Mouse (Mus musculus): ENCODE data around the gene Akap8l.

The Akap8l gene

DNA sequence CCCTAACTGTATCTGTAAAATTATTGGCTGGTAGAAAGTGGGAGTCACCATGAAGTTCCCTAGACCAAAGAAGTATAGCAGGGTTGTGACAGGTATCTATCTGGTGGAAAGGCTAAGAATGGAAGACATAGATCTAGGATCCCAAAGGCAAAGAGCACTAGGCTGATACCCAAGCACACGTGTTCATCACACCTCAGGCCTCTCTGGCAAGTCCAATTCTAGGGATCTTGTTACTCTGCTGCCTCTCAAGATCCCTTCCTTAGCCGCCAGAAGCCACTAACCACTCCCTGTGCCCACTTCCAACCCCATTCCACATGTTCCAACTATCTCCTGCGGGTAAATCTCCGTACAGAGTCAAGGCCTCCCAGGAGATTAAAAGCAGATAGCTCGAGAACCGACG is 30.5 kb downstream of the Akap8l start:
- no peak for DNase-seq (ENCODE audit: low spot score in 2 of 2)

DNA sequence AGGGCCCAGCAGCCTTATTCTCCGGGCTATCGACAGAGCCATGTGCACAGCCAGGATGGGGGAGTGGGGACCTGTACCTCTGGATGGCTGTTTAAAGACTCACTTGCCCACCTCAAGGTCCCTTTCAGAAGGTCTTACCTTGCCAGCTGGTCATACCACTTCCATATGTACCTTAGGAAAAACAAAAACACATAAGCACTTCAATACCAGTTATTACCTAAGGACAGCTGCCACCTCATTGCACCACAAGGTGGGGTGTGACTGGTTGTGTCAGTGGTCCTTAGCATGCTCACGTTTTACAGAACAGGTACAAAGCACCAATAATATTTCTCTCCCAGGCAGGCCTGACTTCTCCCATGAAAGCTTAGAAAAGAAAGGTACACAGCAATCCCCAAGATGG is 32.7 kb downstream of the Akap8l start:
- DNase-seq (ENCODE audit: low spot score in 2 of 2) = no peak

DNA sequence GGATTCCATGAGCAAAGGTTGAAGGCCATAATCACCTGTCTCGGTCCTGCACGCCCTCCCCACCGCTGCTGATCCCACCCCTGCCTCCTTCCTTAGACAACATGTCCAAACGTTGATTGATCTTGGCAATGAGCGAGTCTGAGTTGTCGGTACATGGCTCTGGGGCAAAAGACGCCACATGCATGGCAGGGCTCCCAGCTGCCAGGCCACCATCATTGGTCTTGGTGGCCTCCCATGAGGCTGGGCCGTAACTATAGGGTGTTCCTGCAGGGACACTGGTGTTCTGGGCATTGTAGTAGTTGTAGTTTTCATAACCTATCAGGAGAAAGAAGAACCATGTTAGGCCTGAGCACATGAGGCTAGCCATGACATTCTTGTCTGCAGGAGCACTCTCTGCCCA is 33.4 kb downstream of the Akap8l start:
- no peak for DNase-seq (ENCODE audit: low spot score in 2 of 2)

DNA sequence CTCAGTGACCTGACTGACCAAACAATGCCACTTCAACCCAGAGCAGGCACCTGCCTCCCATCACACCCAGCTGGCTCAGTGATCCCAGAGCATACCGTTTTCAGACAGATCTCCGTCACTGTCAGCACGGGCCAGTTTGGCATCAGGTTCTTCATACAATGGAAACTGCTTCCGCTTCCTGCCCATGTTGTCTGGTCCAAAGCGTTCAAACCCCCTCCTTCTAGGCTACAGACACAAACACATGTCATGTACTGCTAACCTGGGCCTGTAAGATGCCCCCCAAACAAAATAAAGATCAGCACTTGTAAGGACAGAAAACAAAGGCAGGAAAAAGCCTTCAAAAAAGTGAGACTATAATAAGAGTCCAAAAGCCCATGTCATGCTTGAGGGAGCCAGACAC is 34.8 kb downstream of the Akap8l start:
- DNase-seq (ENCODE audit: low spot score in 2 of 2) = no peak

DNA sequence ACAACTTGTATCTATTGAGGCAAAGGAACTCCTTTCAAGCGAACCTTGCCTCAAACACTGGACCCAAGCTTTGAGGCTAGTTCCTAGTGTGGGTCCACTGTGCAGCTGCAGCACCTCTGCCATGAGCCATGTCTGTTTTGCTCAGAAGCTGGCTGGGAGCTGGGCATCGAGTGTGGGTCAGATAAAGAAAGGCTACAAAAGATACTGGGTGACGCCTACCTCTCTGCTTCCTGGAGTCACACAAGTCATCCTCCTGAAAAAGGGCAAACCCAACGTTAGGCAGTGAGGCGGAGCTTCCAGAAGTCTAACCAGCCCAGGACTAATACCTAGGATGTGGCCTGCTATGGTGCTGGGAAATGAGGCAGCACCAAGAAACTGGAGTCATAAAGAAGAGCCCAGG is 36.5 kb downstream of the Akap8l start:
- DNase-seq (ENCODE audit: low spot score in 2 of 2) = no peak

DNA sequence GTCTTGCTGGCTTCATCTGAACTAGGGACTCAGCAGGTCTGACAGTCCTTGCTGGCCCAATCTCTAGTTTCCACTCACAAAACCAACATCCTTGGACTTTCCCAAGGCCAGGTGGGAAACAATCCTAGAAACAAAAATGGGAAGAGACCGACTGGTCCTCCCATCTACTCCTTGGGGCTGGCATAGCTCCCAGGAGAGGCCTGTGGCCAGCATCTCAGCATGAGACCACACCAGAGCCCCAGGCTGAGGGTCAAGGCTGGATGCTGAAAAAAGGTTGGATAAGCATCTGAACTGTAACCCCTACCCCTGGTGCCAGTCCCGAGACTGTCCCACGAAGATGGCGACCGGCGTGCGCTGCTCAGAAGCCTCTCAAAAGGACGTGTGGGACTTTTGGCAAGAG is 37.6 kb downstream of the Akap8l start:
- DNase-seq (ENCODE audit: low spot score in 2 of 2) = no peak

DNA sequence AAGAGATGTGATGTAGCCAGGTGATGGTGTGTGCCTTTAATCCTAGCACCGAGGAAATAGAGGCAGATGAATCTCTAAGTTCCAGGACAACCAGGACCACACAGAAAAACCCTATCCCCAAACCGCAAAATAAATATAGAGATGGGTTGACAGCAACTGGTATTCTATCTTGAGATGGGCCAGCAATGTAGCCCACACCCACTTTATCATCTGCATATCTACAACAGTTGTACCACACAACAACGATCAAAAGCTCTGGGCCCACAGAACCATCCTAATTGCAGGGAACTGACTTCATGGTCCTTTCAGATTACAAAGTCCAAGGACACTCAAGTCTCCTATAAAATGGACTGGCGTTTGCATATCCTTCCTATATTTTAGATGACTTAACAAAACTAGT is 42.4 kb downstream of the Akap8l start:
- no peak for DNase-seq (ENCODE audit: low spot score in 2 of 2)

DNA sequence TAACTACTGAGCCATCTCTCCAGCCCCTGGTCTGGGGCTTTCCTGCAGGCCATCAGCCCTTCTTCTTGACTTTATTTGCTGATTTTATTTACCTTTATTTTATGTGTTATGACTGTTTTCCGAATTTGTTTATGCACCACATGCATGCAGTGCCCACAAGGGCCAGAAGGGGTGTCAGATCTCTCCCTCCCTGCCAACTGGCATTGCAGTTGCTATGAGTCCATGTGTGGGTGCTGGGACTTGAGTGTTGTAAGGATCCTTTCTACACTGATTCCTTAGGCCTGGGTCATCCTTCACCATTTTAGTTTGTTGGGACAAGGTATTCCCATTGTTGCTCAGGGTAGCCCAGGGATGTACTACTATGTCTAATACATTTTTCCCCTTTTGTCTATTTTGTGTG is 52.3 kb downstream of the Akap8l start:
- no peak for DNase-seq (ENCODE audit: low spot score in 2 of 2)

DNA sequence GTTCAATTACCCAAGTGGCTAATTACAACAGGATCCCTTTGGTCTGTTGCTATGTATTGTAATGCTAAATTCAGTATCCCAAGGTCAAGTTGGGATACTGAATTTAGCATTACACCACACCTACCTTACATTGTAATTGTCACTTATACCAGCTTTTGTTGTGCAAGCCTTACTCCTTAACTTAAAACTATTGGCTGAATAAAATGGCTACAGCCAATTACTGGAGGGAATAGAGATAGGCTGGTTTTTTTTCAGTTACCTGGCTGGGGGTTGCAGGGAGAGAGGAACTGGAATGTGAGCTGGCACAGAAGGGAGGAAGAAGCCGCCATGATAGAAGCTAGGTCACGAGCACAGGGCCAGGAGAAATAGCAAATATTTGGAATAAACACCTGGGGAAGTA is 54.5 kb downstream of the Akap8l start:
- DNase-seq (ENCODE audit: low spot score in 2 of 2) = no peak

DNA sequence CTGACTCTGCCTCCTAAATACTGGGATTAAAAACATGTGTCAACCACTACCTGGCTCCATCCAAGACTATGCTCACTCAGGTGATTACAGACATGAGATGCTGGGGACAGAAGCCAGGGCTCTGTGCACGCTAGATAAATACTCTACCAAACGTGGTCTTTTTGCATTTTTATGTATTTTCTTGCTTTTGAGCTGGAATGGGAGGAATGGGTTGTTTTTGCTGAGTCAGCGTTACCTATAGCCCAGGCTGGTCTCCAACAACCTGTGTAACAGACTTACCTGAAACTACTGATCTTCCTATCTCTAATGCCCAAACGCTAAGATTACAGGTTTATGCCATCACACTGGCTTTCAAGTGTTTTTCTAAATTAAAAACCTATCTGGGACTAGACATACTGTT is 55.2 kb downstream of the Akap8l start:
- DNase-seq (ENCODE audit: low spot score in 2 of 2) = no peak

DNA sequence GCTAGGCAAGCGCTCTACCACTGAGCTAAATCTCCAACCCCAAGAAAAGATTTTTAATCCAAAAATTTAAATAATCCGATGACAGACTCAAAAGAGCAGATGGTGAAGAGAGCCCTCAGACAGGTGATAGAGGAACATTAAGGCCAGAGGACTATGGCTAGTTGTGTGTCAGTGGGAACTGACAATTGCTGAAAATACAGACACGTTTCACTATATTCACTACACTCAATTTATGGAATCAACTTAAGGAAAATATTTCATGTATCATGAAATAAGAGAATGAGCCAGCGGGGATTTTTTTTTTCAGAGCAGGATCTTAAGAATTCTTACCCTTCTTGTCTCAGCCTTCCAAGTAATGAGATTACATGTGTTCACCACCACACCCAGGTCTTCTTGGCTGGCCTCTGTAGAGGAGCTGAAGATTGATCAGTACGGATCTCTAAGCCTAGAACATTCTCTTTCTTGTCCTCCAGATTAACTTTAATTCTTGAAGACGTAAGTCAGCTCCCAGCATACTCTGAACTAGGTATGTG is 65.2 kb downstream of the Akap8l start:
- DNase-seq (ENCODE audit: low spot score in 2 of 2) = no peak

DNA sequence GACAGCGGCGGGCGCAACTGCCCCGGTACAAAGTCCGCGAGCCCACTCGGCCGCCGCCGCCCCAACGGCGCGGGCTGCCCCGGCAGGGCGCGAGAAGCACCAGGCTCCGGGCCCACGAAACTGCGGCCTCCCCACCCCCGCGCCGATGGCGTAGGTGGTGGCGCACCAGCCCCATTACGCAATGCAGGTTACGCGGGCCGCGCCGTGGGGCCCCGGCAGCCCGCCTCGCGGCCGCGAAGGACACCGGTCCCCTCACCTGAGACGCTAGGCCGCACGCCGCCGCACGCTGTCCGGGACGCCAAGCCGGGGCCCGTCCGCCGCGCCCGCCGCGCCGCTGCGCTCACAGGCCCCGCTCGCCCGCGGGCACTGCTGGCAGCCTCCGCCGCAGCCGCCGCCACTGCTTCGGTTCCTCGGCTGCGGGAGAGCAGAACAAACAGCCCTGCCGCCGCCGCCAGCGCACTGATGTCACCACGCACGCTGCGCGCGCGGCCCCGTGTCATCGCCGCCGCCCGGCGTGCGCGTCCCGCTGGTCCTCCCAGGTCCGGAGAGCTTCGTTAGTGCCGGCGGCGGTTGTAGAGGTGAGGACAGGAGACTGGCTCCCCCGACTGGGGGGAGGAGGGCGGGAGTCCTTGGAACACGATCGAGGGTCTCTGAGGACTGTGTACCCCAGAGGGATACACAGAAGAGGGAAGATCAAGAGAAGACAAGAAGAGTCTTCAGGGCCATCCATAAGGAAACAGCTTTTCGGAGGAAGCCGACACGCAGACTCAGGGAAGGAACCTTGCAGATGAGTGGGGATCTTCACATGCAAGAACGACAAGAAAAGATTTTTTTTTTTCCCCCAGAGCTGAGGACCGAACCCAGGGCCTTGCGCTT is 65.9 kb downstream of the Akap8l start, which contains the start of gene Brd4:
Gene Brd4 (minus strand): TSS at position 461 of the 876 bp plus-strand sequence.
- DNase-seq (ENCODE audit: low spot score in 2 of 2) = peak; percentile 89 to 91

DNA sequence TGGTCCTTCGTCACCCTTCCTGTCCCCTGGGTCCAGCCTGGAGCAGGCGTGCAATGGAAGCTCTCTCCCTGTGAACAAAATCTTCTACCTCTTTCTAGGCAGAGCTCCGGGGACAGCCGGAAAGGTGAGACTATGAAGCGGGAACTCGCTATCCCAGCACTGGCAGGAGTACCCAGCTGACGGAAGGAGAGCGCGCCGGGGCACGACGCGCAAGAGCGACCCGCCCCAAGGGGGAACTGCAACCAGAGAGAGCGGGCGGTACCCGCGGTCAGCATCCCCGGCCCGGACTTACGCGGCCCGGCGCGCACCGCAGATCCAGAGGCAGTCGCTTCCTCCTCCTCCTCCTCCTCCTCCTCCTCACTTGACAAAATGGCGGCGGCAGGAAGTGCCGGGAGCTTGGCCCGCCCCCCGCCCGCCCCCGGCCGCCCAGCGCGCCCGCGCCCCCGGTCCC is 66.6 kb downstream of the Akap8l start:
- peak; percentile 47 to 51 for DNase-seq (ENCODE audit: low spot score in 2 of 2)

DNA sequence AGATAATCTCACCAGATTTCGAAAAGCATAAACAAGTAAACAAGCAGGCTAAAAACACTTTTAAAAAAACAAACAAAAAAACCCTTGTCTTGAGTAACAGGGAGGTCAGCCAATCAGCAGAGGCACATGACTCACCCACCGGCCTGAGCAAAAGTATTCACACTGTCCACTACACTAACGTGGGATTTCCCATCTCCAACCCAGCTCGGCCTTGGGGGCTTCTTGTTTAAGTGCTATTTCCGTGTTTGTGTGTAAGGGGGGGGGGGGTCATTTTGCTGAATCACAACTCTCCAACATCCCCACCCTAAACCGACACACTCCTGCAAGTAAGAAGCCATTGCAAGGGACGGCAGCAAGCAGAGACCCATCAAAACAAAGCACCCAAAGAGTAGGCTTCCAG is 67.1 kb downstream of the Akap8l start:
- peak; percentile 16 to 22 for DNase-seq (ENCODE audit: low spot score in 2 of 2)

DNA sequence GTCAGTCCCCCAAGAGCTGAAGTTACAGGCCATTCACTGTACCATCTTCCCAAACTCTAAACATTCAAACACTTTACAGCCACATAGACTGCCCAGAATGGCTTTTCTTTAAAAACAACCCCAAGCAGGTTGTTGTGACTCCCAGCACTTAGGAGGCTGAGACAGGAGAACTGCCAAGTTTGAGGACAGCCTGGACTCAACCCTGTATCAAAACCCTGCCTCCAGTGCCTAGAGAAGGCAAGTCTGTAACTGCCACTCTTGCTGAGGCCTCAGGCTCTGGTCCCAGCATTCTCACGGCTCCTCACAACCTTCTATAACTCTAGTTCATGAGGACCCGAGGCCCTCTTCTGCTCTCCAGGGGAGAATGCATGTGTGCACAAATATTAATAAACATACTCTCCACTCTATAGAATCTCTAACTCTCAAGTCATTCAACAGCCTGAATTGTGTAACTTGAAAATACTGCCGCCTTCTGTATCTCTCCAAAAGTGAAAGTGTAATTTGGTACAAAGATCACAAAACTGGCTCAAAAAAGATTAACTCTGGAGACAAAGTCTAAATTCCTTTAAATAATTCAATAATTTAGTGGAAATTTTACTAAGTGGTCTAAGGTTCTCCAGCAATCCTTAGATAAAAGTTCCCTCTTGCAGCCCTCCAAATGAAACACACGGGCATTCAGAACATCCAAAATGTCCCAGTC is 68.6 kb downstream of the Akap8l start:
- no peak for DNase-seq (ENCODE audit: low spot score in 2 of 2)

DNA sequence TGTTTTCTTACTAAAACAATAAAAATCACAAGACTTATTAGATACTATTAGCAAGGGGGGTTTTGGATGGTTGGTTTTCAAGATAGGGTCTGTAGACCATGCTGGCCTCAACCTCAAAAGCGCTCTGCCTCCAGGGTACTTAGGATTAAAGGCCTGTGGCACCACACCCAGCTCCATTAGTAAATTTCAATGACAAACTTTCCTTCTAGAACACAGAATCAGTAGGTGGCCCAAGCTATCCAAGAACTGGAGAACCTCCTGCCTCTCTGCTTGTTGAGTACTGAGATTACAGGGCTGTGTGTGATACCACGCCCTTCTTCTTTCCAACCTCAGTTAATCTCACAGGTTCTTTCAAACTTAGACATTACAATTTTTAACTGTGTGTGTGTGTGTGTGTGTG is 69.3 kb downstream of the Akap8l start:
- no peak for DNase-seq (ENCODE audit: low spot score in 2 of 2)

DNA sequence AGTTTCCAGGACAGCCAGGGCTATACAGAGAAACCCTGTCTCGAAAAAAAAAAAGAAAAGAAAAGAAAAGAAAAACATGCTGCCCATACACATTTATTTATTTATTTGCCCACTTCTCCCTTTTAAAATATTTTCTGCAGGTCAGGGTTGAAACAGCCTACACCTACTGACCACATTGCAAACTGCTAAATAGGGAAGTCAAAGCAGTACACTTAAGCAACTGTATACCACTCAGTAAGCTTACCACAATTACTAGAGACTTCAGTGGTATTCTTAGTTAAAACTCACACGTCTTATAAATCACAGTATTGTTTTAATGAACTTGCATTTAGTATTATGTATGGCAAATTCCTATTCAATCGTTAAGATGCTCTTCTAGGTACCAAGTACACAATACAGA is 69.8 kb downstream of the Akap8l start:
- no peak for DNase-seq (ENCODE audit: low spot score in 2 of 2)

DNA sequence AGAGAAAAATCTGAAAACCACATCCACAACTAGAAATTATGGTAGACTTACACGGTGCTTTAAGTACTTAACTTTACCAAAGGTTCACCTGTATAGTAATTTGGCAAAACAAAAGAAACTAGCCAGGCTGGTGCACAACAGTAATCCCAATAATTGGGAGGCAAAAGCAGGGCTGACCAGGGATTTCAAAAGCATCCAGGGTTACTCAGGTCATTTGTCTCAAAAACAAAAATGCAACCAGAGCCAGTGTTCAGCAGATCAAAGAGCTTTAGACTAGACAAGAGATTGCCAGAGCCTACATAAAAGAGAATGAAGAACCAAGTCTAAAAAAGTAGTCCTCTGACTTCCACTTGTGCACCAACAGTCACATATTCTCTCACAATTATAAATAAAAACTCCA is 73.2 kb downstream of the Akap8l start:
- DNase-seq (ENCODE audit: low spot score in 2 of 2) = no peak

DNA sequence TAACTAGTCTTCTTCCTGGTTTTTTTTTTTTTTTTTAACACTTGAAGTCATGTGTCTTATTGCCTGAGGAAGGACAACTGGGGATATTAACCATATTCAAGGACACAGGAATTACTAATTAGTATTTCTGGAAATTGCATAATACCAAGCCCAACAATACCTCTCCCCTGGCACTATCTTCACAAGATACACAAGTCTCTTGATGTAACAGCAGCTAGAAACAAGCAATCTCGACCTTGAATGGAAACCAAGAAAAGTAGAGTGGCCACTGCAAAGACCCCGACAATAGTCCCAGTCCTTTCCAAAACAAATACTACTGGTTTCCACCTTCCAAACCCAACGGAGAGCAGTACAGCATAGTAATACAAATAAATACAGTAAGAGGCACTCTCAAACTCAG is 74.8 kb downstream of the Akap8l start:
- DNase-seq (ENCODE audit: low spot score in 2 of 2) = no peak

Data from urinary bladder, postnatal 36 days (tissue).